Mouse (Mus musculus) kidney, postnatal 14 days (tissue): Measurements from ENCODE around the gene Rpl6.
"Not testable (repeated sequence)": the region's sequence is repeated elsewhere in the genome, so short reads cannot be mapped to it uniquely, and the experiment has no call there.

Source experiments
- DNase-seq: peaks from one replicate; pipeline ENCODE4 v3.0.0; 2022; ENCODE audit warnings: mixed read lengths

Rpl6 gene

DNA sequence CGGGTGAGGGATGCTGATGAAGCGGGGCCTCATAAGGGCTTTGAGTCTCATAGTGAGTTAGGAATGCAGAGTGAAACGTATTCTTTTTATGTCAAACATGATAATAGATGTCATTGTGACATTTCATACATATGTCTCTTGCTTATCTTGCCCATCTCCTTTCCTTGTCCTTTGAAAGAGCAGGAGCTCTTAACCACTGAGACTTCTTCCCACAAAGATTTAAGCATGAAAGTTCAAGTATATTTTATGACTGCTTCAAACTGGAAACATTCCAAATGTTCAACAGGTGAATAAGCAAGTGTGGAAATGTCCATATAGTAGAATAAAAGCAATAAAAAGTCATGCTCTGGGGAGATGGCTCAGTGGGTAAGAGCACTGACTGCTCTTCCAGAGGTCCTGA lies 22.1 kb downstream of the Rpl6 start:
- no peak for DNase-seq

DNA sequence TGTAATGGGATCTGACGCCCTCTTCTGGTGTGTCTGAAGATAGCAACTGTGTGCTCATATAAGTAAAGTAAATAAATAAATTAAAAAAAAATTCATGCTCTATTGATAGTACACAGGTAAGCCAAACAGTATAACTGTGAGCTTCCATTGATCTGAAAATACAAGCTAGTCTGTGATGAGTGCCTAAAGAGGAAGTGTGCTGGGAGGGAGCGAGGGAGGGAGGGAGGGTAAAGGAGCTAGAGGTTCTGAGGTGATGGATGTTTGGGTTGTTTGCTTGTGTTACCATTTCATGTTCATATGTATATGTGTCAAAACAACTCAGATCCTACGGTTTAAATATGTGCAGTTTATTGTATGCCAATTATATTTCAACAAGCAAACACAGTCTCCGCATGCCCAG lies 22.6 kb downstream of the Rpl6 start:
- DNase-seq = no peak

DNA sequence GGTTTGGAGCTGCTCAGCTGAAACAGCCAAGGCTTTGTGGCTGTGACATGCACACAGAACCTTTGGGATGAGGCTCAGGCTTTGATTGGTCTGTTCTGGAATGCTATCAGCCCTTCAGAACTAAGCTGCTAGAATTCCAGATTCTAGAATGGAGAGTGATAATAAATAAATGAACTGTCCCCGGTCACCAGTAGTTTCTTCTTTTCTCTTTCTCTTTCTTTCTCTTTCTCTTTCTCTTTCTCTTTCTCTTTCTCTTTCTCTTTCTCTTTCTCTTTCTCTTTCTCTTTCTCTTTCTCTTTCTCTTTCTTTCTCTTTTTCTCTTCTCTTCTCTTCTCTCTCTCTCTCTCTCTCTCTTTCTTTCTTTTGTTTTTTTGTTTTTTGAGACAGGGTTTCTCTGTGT lies 23.0 kb downstream of the Rpl6 start:
- DNase-seq = not testable (repeated sequence)

DNA sequence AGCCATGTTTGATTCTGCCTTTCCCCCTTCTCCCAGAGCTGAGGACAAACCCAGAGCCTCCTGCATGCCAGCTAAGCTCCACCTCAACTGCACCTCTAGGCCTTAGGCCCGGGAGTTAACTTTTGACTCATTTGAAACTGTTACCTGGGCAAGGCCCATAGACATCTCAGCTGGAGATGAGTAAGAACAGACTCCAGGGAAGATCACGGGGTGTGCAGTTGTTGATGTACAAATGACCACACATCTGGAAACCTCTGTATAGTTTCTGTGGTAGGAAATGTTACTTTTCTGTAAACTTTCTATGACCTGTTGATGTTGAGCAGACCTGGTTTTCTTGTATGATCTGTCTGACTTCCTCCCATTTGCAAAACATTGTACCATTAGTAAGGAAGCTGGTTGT lies 24.9 kb downstream of the Rpl6 start:
- no peak for DNase-seq

DNA sequence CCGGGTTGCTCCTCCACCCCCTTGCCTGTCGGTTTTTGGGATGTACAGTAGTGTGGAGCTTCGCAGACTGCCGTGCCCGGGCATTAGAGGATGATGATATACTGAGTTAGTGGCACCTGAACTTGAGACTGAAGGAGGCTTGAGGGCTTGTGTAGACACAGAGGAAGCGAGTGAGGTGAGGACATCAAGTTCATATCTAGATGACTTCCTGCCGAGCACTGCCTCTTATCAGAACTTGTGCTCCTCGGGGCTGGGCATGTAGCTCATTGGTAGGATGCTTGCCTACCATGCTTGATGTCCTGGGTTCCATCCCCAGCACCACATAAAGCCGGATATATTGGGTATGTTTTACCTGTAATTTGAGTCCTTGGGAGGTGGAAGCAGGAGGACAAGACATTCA lies 26.5 kb downstream of the Rpl6 start:
- no peak for DNase-seq

DNA sequence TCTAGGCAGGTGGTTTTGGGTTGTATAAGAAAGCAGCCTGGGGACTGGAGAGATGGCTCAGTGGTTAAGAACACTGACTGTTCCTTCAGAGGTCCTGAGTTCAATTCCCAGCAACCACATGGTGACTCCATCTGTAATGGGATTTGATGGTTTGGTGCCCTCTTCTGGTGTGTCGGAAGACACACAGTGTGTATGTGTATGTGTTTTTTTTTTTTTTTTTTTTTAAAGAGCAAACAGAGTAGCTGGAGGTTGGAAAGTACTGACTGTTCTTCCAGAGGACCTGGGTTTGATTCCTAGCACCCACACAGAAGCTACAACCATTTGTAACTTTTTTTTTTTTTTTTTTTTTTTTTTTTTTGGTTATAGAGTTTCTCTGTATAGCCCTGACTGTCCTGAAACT lies 28.5 kb downstream of the Rpl6 start:
- no peak for DNase-seq

DNA sequence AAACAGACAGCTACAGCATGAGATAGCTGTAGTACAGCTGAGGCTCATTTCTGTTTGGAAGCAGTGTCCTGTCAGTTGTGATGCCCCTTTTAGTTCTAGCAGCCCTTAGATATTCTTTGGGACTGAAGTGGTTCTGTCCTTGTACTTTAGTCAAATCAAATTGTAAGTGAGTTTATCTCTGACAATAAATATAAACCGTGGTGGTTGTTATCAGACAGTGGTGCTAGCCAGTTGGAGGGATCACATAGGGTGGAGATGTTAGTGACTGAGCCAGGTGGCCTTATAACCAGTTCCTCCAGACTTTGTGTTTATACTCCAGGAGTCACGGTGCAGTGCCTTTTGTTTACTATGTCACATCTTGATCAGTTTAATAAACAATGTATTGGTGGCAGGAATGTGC lies 29.4 kb downstream of the Rpl6 start:
- no peak for DNase-seq

DNA sequence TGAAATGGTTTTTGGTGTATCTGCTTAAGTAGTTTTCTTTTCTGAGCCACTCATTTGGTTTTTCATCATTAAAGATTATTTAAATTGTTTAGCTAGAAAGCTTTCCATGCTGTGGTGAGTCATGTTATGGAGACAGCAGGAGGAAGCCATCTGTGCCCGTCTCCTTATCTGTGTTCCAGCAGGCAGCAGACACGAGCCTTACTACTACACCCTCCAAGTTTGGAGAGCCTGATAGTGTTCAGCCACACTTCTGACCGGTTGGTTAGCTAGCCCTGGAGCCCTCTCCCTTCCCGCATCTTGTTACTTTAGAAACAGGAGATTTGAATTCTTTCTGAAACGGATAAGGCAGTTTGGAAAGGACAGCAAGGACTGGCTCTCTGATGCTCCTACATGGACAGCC lies 31.9 kb downstream of the Rpl6 start:
- no peak for DNase-seq

DNA sequence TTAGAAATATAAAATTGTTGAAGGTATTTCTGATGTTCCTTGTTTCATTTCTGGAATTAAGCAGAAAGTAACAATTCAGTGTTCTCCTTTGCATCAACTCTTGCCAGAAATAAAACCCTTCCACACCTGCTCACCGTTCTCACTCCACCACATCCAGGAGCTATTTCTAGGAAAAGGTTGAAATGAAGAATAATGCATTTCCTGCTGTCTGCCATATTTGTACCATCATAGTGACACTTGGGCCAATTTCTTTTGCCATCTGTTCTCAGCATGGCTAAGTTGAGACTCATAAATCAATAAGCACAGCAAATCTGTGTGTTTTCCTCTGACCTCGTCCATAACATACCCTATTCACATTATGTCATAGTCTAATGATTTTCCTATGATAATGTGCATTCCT lies 33.9 kb downstream of the Rpl6 start:
- DNase-seq = no peak

DNA sequence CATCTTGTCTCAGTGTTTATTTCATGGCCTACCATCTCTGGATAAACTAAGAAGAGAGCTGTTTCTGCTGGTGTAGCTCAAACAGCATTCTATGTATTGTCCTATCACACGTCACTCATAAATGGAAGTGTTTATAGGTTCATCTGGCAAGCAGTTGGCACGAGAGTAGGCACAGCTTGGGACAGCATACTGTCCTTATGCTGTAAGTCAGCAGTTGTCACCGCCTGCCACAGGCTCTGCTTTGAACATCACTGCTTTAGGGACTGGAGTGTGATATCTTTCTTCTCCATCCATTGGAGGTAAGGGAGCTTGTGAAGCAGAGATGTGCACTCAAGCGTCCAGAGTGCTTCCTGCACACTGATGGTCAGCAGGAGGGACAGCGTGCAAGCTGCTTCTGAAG lies 35.6 kb downstream of the Rpl6 start:
- DNase-seq = no peak

DNA sequence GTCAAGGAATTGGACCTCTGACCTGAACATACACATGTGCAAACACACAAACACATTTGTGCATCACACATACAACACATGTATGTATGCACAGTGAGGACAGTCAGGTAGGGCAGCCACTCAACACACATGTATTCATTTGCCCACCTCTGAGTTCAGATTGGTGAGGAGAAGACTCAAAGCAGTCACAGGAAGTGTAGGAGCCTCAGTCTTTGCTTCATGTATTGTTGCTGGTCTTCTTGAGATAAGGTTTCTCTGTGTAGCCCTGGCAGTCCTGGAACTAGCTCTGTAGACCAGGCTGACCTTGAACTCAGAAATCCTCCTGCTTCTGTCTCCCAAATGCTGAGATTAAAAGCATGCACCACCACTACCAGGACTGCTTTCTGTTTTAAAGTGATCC lies 36.9 kb downstream of the Rpl6 start:
- DNase-seq = no peak

DNA sequence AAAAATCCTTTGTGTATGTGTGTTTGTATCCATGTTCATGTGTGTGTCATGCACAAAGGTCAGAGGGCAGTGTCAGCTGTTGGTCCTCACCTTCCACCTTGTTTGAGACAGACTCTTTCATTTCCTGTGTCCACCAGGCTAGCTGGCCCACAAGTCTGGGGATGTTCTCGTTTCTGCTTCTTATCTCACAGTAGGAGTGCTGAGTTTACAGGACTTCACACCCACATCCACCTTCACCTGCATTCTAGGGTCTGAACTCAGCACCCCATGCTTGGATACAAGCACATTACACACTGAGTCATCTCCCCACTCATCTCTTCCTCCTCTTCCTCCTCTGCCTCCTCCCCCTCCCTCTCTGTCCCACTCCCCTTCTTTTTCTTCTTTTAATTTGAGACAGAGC lies 38.0 kb downstream of the Rpl6 start:
- DNase-seq = no peak

DNA sequence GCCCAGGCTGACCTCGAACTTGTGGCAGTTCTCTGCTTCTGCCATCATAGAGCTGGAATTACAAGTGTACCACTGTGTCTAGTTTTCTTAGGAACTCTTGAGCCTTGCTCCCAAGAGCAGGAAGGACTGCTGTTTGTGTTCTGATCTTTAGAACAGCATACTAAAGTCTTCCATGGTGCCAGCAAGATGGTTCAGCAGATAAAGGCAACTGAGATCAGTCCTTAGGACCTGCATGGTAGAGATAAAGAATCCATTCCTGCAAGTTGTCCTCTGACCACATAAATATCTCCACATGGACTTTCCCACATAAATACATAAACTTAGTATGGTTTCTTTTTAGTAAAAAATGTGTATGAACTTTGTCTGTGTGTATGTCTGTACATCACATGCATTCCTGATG lies 38.4 kb downstream of the Rpl6 start:
- DNase-seq = no peak

DNA sequence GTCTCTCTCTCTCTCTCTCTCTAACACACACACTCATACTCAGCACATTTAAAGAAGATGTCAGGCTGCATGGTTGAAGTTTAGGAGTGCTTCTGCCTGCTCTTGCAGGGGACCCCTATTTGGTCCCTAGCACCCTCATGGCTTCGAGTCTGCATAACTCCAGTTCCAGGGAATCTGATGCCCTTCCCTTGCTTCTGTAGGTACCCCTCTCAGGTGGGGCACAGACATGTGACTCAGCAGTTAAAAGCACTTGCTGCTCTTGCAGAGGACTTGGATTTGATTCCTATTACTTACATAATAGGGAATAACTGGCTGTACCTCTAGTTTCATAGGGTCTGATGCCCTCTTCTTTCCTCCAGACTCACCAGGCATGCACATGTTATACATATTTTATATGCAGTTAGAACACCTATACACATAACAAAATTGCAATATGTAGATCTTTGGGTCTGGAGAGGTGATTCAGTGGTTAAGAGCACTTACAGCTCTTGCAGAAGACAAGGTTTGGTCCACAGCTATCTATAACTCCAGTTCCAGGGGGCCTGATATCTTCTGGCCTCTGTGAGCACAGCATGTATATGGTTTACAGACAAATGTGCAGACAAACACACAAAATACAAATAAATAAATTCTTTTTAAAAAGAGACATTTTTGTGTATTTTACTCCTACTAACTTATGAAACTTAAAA lies 39.5 kb downstream of the Rpl6 start:
- no peak for DNase-seq

DNA sequence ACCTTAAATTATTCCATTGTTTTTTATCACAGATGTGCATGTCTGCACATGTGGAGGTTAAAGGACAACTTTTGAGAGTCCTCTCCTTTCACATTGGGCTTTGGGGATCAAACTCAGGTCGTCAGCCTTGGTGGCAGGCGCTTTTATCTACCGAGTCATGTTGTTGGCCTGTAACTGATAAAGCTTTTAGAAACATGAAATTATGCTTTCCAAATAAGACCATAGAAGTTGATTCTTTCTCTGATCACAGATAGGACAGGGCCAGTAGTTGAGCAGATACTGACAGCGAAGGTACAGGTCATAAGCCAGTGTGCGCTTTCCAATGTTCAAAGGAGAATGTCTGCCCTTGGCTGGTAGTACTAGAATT lies 40.1 kb downstream of the Rpl6 start:
- no peak for DNase-seq

DNA sequence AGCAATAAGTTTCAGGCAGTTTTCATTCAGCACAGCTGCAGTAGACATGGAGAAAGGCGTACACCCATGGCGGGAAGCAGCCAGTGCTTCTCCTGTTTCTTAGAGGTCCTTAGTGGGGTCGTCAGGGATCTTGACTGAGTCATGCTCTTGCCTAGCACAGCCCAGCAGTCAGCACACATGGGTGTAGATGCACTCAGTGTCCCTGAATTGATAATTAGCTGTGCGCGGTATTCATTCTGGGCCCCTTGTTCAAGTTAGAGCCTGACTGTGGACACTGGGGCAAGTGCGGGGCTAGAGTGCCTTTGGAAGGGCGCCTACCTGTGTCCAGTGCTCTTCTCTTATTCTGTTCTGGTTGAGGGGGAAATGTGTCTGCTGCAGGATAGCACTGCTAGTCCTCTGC lies 40.9 kb downstream of the Rpl6 start:
- no peak for DNase-seq

DNA sequence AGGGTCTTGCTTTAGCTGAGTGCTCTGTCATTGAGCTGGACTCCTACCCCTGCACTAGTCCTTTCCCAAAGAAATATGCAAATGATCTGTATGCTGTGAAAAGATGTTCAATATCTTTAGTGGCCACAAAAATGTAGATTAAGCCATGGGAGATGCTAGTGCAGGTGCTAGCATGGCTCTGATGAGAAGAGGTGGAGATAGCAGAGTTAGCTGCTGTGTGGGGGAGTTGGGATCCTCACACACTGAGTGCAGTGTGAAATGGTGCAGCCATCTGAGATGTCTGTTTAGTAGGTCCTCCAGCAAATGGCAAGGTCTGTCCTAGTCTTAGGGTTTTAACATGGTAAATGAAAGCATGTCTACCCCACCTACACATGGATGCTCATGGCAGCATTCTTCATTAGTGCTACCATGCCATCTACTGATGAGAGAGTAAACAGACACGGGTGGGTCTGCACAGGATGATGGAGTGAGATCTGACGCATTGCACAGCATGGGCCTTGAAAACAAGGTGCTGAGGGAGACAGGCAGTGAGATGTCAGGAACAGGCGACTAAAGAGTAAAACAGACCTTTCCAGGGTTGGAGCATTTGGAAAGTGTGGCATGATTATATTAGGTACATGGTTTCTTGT lies 44.6 kb downstream of the Rpl6 start:
- DNase-seq = no peak

DNA sequence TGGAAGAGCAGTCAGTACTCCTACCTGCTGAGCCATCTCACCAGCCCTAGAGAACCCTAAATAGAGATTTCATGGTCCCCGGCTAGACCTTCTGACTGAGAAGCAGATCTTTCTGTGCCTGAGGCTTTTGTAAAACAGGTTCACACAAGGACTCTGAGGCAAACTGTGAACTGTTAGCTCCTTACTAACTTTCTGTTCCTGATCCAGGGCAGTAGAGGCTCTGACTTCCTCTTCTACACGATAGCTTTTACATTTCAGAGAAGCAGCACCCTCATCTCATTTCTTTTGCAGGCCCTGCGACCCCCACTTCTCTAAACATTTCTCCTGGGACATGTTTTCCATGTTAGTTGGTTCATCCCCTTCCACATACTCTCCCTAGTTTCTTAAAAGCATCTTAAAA lies 45.4 kb downstream of the Rpl6 start:
- DNase-seq = no peak

DNA sequence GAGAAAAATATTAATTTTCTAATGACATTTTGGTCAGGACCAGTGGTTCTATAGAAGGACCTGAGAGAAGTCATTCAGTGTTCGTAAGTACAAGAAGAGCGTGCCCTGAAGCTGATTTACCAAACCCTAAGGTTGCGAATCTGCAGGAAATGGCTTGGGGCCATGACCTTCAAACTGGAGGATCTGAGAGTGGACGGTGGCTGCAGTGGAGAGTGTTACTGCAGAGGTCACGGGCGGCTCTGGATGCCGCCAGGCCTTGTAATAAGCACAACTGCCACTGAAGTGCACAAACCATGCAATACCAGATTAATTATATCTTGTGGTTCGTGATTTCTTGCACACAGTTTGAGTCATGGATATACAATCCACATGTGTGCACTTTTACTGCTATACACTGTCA lies 47.5 kb downstream of the Rpl6 start:
- peak; percentile 17 for DNase-seq

DNA sequence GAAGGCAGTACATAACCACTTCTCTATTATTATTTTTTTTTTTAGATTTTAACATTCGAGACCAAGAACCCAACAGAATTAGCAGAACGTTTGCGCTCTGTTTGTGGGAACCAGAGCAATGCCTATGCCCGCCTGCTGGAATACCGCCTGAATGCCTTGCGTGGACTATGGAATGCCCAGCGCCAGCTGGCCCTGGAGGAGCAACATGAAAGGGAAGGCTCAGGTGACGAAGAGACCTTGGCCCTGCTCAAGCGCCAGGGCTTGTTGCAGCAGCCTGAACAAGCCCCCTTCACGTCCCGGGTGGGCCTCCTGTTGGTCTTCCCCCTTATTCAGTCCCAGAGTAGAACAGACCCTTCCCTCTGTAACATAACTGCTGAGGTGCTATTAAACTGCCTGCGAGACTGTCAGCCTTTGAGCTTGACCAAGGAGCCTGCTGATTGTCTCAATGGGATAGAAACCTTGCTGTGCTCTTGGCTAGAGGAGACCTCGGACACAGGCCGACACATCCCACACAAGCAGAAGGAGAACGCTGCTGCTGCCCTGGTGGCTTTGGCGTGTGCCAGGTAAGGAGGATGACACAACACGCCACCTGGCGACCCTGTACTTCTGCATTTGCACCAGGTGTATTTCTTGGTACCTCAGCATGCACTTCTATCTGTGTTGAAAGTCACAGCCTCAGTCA lies 49.7 kb downstream of the Rpl6 start:
- DNase-seq = no peak

DNA sequence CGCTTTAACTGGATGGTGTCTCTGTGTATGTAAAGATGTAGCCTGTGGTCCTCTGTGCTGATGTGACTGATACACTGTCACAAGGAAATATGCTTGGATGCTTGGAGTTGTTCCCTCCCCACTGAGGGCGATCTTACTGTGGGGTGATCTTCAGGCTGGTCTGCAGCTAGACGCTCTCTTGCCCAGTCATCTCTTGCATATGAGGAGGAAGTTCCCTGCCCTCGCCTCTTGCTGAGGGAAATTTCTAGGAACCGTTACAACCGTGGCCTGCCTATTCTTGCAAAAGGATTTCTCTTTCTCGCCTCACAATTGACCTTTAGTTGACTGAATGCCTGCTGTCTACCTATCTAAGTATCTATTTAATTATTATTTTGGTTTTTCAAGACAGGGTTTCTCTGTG lies 50.7 kb downstream of the Rpl6 start:
- DNase-seq = no peak
